Mouse (Mus musculus) activated CD4-positive, CD25-positive, alpha-beta regulatory T cell, adult 4 months (primary cell): Measurements from ENCODE around the gene Chrnb1. TPM values are rescaled to one million over a fixed set of nuclear protein-coding genes. Genes with fewer than 3 reads are reported as not detected.

Experiments used
- ATAC-seq: one replicate; pipeline ENCODE4 v1.8.0; 2017
- polyA plus RNA-seq, 2 experiments: library from polyadenylated mRNA; unstranded; fragments of 100-300 nt; shearing (Covaris generic); gene quantifications; one replicate each; pipeline ENCODE4 v1.2.1; 2017

Chrnb1 gene
- polyA plus RNA-seq, 2 experiments from 2014 or later: 0.66 to 4.1 TPM

DNA sequence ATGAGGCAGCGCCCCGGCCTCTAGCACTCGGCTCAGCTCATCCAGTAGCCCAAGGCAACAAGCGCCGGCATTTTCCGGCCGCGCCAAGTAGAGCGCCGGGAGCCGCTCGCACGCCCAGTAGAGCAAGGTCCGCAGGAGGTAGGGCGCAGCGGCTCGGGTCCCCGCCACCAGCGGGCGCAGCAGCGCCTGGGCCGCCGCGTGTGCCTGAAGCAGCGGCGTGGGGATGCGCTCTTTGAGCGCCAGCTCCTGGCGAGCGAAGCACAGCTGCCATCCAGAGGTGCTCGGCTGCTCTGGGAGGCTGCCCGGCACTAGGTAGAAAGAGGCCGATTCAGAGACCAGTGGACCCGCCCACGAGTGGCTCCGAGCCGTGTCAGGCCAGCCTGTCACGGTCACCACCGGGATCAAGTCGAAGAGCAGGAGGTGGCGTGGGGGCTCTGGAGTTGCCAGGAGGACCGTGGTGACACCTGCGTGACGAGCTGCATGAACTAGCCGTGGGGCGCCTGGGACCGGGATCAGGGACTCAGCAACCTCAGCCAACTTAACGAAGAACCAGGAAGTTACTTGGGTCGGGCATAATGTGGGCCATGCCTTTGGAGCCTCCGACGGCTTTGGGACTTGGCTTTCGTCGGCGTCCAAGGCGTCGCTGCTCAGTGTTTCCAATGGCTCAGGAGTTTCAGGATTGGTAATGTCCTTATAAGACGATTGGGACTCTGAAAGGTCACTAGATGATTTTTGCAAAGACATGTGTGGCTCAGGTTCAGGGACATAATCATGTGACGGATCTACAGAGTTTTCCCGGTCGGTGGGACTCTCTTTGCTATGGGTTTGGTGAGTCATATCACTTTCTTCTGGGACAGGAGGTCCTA, 8.3 kb upstream of the Chrnb1 start:
- ATAC-seq: peak; percentile 62

DNA sequence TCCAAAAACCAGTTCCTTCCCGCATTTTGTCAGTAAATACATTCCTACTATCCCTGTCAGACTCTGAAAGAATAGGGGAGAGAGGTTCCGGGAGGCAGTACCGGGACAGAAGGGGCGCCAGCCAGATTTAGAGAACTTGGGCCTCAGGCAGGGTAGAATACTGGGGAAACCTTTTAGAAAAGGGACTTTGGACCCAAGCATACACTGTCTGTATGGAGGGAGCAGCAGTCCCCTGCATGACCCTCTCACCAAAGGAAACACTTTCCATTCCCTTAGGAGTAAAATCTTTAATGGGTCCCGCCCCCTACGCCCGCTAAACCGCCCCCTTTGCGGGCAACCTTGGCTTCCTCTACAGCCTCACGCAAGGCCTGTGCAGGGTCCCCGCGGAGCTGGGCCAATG, 7.6 kb upstream of the Chrnb1 start:
- ATAC-seq: no peak

DNA sequence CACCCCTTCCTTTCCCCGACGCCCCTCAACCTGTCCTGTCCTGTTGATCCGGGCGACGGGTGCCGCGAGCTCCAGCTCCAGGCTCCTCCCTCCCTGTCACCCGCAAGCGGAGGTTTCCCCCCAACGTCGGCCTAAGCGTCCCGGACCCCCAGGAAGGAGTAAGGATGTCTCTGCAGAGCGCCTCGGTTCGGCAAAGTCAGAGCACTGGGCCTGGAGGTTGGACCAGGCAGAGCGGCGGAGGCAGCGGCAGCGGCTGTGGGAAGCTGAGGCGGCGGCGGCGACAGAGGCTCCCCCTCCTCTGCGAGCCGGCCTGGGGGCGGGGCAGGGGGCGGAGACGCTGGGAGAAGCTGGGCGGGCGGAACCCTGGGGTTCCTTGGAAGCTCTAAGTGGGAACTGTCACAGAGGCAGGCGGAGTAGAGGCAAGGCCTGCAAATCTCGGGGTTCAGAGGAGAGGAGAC, 6.9 kb upstream of the Chrnb1 start:
- peak; percentile 32 for ATAC-seq

DNA sequence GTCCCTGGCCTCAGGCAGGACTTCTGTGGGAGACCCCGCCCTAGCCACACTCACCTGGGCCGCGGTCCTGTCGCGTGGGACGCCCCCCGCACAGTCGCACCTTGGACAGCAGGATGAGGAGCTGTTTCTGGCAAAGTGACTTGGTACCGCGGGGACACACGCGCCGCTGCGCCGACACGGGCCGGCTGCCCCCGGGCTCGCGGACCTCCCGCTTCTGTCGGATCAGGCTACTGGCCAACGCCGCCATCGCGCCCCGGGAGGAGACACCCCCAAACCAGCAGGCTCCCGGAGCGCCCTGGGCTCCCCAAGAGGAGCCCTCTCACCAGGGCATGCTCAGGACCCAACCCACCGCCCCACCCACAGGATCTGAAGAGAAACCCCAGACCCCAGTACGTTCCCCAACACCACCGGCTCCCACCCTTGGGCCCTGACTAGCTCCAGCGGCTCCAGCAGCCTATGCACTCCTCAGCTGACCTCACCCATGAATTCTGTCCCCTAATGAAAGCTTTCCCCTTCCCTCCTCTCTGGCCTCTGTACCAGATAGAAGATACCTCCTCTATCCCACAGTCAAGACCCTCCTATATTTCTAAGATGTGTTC, 5.7 kb upstream of the Chrnb1 start, which contains the start of gene Fgf11:
Fgf11 (minus strand) TSS at position 479 of the 599 bp plus-strand sequence.
- ATAC-seq: no peak

DNA sequence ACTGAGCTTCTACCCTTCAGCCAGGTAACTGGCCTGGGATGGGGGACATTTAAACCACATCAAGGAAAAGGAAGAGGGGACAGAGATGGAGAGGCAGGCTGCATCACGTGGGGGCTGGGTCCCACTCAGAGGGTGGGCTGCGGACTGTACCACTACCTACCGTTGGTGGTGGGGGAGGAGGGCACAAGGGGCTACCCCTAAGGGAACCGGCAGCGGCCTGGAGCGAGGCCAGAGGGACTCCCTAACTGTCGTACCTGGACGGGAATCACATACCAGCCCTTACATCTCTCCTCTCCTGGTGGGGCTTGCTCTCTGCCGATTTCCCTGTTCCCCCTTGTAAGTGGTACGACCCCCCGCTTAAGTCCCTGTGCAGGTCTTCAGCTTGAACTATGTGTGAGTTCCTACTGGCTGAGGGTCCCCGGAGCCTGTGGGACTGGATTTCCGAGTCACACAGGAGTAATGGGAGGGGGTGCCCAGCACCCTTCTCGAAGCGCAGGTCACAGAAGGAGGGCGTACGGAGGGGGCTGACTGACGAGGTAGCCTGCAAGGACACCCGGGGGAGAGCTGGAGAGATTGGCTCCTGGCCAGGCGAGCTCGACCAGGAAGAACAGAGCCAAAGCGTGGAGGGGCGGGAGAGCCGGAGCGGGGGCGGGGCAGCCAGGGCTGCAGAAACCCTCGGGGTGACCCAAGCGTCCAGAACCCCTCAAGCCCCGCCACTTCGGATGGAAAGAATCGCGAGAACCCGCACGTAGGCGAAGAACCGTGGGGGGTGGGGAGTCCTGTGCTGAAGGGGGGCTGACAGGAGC, 4.9 kb upstream of the Chrnb1 start:
- ATAC-seq: no peak

DNA sequence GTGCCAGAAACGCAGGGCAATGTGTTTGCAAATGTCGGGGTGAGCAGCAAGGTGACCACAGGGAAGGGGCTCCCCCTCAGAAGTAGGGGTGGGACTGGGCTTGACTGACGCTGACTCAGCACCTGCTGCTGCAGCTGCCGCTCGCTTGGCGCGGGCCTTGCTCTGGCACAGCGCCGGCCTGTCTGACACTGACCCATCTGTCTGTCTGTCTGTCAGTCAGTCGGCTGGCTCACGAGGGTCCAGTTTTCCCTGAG, 4.3 kb upstream of the Chrnb1 start:
- ATAC-seq: no peak

DNA sequence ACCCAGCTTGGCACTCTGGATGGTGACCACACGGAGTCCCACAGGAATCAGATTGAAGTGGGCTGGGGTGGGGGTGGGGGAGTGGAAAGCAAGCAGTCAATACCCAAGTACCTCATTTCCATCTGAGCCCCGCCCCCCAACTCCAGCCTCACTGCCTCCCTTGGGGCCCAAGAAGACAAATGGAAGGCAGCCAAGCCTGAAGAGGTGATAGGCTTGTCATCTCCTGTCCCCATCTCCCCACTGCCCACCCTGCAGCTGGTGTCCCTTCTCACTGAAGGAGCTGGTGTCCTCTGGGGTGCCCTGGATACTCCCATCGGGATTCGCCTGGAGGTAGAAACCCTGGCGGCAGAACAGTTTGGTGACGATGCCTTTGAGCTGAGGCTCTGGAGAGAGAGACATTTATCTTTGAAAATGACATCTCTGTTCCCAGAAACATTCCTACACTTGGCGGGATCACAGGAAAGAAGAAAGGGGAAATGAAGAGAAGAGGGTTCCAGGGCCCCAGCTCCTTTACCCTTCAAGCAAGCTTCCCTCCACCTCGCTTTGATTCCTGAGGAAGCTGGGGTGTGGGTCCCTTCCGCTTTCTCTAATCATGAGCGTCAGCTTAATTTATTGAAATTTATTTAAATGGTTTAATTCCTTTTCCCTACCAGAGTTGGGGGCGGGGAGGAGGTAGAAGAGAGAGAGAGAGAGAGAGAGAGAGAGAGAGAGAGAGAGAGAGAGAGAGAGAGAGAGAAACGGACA, 3.8 kb upstream of the Chrnb1 start:
- ATAC-seq: no peak

DNA sequence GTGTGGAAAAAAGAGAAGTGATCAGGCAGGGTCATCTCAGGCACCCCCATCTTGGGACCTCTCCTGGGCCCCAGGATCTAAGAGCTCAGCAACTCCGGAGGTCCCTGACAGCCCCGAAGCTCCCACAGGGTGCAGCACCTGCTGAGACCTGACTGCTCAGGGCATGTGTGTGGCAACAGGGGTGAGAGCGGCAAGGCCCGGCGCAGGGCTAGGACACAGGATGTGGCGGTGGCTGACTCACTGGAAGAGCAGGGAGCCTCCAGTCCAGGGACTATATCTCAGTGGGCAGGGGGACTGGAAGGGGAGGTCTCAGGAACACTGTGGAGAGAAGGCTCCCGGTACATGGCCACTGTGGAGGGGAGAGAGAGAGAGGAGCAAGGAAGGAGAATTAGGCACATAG, 2.2 kb upstream of the Chrnb1 start:
- no peak for ATAC-seq

DNA sequence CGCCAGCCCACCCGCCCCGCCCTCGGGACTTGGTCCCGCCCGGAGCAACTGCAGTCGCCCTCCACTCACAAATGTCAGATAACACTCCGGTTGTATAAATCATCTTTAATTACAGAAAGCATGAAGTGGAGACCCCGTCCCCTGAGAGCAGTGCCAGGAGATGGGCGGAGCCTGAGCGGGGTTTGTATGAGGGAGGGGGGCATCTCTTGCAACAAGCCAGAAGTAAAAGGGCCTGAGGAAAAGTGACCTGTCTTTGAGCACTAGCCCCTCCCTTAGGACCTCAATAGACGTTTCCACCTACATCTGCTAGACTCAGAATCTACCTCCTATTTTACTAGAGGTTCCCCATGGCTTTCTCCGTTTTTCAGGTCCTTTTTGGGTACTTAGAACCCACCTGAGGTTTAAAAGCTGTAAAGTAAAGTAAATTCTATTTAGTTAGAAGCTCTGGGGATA, 266 bp upstream of the Chrnb1 start:
- ATAC-seq: no peak

DNA sequence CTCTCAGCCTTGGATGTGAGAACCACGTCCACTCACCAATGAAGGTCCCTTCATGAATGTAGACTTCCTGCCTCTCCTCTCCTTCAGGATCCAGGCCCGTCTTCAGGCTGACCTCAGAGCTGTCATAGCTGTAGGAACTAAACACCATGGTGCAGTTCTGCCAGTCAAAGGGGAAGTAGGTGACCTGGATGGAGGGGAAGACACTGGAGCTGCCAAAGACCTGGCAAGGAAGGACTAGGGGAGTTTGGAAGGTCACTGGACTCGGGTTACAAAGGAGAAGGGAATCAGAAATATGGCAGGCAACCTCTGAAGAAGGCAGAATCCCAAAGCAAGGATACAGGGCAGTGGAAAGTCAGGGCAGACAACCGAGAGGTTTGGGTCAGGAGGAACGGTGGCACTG, 2.3 kb downstream of the Chrnb1 start:
- no peak for ATAC-seq

DNA sequence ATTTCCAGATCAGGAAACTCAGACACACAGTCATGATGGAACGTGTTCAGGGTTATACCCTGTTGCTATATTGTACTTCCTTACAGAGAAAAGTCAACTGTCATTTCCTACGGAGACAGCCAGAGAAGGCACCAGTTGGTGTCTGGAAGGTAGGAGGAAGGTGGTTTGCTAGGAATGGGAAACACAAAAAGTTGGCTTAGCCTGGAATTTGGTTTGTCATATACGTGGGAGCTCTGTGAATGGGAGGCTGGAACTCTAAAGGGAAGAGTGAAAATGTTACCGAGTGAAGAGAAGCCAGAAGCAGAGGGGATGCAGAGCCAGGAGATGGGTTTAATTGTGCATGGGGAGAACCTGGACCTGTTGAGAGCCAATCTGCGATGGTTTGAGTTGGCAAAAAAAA, 4.3 kb downstream of the Chrnb1 start:
- ATAC-seq: no peak

DNA sequence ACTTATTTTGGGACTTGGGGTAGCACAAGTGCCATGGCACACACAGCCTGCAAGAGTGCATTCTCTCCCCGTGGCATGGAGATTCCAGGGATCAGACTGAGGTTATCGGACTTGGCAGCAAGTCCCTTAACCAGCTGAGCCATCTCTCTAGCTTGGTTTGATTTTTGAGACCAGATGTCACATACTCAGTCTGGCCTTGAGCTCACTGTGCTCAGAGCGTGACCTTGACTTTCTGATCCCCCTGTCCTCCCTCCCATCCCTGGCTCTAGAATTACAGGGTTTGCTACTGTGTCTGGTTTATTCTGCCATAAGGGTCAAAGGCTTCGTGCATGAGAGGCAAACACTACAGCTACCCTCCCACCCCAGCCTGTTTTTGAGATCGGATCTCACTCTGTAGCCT, 6.3 kb downstream of the Chrnb1 start:
- ATAC-seq: no peak

DNA sequence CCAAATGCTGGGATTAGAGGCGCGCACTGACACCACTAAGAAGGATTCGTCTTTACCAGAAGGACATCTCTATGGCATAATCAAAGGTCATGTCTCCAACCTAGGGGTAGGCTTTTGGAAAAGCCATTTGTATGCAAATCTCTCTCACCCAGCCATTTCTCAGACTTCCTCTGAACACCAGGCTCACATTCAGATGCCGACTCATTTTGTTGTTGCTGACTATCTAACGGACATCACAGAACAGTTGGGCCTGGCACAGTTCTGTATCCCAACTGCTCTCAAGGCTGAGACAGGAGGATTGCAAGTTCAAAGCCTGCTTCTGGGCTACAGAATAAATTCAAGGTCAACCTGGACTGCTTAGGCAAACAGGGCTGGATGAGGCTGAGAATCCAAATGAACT, 8.4 kb downstream of the Chrnb1 start:
- no peak for ATAC-seq

DNA sequence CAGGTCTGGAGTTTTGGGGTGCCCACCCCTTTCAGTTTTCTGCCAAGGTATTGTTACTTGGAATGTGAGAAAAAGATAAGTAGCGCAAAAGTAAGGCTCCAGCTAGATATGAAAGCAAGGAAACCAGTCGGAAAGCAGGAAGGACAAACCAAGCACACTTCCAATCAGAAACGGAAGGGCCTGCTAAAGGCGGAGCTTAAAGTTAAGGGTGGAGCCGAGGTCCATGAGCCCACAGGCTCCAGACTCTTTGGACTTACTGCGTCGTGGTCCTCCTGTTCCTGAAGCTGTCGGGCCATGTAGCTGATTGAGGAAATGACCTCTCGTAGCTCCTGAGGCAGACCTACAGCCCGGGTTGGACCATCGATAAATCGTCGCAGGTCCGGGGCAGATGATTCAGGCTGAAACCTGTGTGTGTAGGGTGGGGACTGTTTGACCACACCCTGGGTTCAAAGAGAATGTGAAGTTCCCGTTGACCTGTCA, 10.9 kb downstream of the Chrnb1 start:
- ATAC-seq: no peak

DNA sequence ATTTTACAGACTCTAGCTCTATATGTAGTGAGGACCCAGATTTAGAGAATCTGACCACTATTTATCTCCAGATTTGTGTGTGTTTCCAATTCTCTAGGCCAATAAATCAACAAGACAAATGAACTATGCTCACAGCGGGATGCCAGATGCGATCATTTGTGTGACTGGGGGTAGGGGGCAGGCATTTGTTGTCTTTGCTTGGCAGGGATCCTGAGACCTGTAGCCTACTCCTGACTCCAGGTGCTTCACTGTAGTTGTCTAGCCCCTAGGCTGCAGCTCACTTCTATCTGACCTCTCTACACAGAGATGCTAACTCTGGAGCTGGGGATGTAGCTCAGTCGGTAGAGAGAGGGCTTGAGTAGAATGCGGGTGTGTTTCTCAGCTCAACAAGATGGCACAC, 13.9 kb downstream of the Chrnb1 start:
- no peak for ATAC-seq

DNA sequence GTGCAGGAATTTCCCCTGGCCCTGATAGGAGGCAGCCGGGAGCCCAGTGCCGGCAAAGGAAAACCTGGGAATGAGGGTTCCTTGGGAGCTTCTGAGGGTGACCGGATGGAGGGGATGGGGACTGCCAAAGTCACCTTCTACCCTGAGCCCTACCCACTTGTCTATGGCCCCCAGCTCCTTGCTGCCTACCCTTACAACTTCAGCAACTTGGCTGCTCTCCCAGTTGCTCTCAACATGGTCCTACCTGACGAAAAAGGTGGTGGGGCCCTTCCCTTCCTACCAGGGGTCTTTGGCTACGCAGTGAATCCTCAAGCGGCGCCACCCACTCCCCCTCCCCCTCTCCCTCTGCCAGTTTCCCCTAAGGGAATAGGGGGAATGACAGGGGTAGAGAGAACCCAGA, 16.8 kb downstream of the Chrnb1 start:
- ATAC-seq: no peak

DNA sequence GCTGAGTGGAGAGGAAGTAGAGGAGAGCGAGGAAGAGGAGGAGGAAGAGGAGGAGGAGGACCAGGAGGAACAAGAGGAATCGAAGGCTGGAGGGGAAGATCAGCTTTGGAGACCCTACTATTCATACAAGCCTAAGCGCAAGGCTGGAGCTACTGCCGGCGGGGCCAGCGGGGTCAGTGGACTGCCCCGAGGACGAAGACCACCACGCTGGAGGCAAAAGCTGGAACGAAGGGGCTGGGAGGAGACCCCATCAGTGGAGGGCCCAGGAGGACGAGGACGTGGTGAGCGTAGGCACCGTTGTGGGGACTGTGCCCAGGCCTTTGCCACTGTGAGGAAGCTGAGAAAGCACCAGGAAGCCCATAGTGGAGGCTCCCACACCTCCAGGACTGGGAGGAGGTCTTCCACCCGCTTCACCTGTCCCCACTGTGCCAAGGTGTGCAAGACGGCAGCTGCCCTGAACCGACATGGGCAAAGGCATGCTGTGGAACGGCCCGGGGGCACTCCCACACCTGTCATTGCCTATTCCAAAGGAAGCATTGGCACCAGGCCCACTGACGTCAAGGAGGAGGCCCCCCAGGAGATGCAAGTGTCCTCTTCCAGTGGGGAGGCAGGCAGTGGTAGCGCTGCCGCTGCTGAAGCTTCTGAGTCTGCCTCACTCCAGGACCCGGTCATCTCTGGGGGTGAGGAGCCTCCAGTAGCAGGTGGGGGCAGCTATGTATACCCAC, 17.3 kb downstream of the Chrnb1 start:
- ATAC-seq: no peak

DNA sequence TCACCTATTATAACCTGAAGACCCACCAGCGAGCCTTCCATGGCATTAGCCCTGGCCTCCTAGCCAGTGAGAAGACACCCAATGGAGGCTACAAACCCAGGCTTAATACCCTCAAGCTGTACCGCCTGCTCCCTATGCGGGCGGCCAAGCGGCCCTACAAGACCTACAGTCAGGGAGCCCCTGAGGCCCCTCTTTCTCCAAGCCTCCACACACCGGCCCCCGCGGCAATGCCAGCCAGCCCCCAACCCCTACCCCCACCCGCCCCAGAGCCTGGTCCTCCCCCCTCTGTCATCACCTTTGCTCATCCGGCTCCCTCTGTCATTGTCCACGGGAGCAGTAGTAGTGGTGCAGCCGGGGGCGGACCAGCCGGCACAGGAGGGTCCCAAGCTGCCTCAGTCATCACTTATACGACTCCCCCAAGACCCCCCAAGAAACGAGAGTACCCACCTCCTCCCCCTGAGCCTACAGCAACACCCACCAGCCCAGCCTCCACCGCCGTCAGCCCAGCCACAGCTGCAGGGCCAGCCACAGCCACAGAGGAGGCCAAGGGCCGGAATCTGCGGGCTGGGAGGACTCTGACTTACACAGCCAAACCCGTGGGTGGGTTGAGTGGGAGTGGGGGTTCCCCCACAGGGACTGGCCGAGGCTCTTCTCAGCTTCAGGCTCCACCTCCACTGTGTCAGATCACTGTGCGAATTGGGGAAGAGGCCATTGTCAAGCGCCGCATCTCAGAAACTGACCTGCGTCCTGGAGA, 18.1 kb downstream of the Chrnb1 start:
- ATAC-seq: no peak

DNA sequence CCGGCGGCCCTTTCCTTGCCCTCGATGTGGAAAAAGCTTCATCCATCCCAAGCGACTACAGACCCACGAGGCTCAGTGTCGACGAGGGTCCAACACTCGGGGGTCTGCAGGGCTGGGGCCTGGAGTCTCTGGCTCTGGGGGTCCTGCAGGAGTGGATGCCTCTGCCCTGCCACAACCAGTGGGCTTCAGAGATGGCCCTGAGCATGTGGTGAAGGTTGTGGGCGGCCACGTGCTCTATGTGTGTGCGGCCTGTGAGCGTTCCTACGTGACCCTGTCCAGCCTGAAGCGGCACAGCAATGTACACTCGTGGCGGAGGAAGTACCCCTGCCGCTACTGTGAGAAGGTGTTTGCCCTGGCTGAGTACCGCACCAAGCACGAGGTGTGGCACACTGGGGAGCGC, 19.3 kb downstream of the Chrnb1 start:
- ATAC-seq: no peak

DNA sequence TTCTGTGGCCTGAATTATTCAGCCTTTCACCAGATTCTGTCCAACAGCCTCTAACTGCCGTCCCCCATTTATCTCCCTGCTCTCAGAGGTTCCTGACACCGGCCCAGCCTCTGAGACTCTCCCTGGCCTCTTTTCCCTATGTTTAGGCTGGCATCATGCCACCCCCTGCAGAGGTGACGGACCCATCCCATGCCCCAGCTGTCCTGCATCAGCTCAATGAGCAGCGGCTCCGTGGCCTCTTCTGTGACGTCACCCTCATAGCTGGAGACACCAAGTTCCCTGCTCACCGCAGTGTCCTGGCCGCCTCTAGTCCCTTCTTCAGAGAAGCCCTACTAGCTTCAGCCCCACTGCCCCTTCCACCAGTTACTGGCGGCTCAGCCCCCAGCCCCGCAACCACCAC, 20.0 kb downstream of the Chrnb1 start:
- no peak for ATAC-seq

DNA sequence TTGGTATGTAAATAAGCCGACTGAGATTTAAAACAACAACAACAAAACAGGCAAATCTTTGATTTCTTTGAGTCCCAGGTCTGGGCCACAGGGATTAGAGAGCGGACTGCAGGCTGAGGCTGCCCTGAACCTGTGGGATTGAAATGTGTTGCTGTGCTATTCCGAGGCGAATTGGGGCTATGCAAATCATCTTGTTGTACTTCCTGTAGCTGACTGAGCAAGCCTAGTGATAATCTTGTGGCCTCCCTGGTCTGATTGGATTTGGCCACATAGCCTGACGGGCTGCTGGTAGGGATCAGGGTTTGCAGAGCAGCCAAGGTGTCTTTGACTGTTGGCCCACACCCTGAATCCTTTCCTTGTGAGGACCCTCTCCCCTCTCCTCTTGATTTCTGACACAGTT, 20.8 kb downstream of the Chrnb1 start:
- ATAC-seq: no peak

DNA sequence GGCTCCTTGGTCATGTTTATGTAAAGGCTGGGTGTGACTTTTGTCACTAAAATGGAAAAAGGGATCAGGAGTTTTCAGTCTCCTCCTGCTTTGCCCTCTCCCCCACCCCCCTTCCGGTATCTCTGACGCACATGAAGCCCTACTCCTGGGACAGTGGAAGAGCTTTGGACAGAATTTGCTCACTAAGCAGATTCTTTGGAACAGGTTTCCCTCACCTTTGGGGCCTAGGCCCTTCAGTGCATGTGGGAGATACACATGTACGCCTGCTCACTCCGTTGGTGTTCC, 28.2 kb downstream of the Chrnb1 start:
- ATAC-seq: no peak
